Mouse (Mus musculus): ENCODE results near the gene Serpina11.

Gene Serpina11

DNA sequence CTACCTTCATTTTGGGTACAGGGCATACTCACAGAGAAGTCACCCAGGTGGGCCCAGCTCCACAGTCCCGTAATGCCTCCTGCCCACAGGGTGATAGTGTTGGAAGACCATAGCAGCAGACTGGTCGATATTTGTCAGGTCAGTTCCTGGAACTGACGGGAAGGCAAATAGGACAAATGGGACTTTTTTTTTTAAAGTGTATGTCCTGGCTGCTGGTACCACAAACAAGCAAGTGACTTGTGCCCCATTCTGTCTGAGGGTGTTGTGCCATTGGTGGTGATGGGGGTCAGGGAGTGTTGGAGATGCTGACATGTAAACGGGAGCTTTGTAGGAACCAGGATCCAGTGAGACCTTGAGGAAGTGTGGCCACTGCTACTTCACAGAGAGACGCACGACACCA is at the start of gene Serpina11:
Gene Serpina11, minus strand, starts transcription at position 101 of the 400 bp plus-strand sequence.
- no peak for DNase-seq (ENCODE audit: low spot score in 2 of 2)

DNA sequence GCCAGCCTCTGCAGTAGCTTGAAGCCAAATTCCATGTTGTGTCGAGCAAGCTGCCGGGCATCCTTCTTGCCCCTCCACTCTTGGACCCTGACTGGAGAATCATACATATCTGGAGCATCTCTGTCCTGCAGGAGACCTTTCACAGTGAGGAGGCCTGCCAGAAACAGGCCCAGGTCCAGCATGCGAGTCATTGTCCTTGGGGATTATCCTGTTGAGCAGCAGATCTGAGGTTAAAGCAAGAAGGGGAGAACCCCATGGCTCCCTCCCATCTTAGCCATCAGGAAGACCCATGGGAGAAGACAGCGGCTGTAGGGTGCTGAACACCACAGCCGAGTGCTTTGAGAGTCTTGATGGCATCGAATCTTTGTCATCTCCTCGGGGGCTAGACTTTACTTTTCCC is 48.4 kb upstream of the Serpina11 start:
- no peak for DNase-seq (ENCODE audit: low spot score in 2 of 2)

DNA sequence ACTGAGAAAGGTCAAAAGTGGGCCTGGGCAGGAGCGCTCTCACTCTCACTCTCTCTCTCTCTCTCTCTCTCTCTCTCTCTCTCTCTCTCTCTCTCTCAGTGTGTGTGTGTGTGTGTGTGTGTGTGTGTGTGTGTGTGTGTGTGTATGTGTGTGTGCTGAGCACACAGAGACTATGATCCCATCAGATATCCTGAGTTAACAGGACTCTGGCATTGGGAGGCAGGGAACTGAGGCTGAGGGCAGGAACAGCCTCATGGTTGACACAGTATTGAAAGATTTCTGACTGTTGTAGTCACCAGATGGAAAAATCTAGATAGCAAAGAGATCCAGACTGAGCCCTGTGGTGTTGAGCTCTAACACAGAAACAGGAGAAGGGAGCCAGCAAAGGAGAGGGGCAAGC is 44.0 kb upstream of the Serpina11 start:
- DNase-seq (ENCODE audit: low spot score in 2 of 2) = no peak

DNA sequence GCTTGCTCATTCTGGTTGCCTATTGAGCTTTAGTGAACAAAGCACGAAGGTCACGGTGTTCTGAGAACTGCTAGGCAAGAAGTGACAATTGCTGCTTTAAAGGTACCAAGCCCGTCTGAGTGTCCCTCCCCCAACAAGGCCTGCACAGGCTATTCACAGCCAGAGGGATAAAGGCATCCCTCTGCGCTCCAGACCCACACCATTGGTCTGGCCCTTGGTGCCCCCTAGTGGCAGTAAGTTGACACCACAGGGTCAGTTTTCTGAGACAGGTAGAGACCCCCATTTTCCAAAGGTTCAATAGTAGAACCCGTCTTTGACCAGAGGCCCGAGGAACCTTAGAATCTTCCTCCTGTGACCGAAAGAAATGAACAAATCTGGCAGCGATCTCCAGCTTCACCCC is 40.2 kb upstream of the Serpina11 start:
- no peak for DNase-seq (ENCODE audit: low spot score in 2 of 2)

DNA sequence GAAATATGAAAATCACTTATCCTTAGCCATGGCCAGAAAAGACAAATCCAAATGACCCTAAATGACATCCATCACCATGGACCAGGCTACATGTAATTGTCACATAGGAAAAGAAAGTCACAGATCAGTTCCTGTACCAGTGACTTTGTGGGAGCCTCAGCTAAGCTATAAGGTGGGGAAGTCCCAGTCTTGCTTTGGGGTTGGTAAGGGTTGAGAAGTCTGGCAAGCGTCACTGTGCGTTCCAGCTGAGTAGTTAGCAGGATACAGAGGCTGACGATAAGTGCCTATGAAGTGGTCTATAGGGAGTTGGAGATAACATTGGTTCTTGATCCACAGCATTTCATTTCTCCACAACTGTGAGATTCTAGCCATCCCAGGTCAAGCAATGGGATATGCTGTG is 25.5 kb upstream of the Serpina11 start:
- DNase-seq (ENCODE audit: low spot score in 2 of 2) = no peak

DNA sequence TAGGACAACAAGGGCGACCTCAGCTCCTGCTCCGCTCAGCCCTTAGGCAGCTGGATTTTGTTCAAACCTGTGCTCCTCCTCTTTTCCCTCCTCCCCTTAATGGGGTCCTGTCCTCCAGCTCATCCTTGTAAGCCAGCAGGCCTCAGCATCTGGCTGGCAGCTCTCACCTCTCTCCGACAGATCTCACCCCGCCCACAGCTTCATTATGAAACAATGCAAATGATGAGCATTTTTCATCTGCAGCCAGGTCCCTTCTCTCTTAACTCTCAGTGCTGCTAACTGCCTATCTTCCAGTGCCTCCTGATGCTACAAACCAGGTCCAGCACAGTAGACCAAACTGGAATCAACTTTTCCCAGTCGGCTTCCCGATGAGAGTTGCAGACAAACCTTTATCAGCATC is 23.9 kb upstream of the Serpina11 start, which contains the start of gene Serpina9:
Gene Serpina9, minus strand, starts transcription at position 136 of the 400 bp plus-strand sequence.
- DNase-seq (ENCODE audit: low spot score in 2 of 2) = no peak

DNA sequence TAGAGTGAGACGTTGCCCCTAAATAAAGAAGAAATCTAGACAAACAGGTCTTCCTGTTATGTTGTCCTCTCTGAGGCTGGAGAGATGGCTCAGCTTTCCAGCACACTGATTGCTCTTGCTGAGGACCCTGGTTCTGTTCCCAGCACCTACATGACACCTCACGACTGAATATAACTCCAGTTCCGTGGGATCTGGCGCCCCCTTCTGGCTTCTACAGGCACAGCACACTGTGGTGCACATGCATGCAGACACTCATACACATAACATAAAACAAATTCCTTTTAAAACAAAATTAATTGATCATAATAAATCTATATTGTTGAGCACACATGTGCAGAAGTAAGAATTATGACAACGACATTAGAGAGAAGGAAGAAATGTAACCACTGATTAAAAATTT is 14.9 kb upstream of the Serpina11 start:
- DNase-seq (ENCODE audit: low spot score in 2 of 2) = no peak

DNA sequence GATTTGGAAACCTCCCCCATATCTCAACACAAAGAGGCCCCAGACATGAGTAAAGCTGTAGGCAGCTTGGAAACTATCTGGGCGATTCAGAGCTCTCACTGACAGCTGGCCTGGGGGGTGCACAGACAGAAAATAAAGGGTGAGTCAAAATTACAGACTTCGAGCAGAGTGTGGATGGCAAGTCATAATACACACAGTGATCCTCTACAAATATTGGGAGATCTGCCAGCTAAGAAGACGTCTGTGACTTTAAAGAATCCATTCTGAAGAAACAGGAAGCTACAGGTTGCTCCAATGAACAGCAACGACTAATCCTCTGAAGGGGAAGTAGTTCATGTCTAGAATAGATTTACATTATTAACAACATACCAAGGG is 13.5 kb upstream of the Serpina11 start:
- DNase-seq (ENCODE audit: low spot score in 2 of 2) = no peak

DNA sequence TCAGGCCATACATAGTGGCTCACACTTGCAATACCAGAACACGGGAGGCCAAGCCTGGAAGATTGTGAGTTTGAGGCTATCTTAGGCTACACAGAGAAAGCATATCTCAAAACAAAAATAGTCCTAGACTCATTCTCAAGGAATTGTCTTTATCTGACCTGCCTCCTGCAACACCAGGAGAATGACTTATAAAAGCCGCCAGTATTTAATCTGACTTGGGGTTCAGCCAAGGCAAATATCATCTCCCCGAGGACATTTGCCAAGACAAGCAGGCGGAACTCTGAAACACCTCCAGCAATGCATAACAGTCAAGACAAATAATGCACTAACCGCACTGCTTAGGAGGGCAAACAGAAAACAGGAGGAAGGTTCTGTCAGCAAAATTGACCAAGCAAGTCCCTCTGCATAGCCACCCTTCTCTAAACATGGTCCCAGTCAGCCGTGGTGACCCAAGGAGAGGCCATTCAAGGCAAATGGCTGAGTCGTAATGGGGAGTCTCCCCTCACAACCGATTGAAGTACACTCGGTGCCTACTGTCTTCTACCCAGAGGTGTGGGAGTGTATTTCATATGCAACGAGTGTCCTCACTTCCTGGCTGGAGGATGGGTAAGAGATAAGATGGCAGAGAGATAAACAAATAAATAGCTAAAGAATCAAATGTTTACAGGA is 12.9 kb upstream of the Serpina11 start:
- DNase-seq (ENCODE audit: low spot score in 2 of 2) = no peak

DNA sequence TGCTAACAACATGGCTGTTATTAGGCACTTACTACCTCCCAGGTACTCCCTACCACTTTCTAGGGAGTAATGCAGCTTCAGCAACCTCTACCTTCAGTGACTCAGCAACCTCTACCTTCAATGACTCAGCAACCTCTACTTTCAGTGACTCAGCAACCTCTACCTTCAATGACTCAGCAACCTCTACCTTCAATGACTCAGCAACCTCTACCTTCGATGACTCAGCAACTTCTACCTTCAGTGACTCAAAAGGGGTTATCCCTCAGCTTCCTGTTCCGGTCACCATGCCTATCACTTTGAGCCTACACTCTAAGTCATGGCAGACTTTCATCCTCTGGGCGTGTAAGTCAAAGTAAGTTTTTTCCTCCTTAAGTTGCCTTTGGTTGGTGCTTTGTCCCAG is 10.8 kb upstream of the Serpina11 start:
- no peak for DNase-seq (ENCODE audit: low spot score in 2 of 2)

DNA sequence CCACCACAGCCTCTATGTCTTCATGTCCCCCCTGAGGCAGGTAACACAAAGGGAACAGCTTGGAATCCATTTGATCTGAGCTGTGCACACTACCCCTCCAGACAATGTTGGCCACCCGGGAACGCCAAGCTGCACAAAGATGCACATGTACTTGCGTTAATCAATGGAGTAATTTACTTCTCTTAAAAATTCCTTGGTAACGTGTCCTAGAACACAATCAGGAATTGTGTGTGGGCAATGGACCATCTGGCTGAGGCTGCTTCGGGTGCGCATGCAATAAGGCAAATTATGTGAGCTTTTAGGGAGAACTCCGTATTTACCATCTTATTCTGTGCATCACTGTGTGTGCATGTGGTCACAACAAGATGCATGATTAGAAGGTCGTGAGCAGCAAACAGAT is 9.9 kb upstream of the Serpina11 start:
- peak; percentile 49 to 63 for DNase-seq (ENCODE audit: low spot score in 2 of 2)

DNA sequence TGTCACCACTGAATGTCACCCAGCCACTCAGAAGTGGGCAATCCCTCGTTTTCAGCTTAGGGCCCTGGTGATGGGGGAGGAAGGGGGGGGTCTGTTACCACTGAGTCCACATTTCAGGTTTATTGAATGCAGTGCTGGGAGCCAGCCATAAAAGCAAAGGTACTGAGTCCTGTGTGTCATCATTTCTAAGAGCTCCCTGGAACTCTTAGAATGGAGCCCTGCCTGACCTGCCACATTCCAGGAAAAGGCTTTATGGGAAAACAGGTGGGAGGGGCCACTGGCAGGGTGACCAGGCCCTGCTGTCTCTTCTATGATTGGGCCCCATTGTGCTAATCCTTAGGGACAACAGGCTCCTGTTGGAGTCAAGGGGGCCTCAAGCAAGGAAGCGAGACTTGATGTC is 6.8 kb upstream of the Serpina11 start:
- no peak for DNase-seq (ENCODE audit: low spot score in 2 of 2)

DNA sequence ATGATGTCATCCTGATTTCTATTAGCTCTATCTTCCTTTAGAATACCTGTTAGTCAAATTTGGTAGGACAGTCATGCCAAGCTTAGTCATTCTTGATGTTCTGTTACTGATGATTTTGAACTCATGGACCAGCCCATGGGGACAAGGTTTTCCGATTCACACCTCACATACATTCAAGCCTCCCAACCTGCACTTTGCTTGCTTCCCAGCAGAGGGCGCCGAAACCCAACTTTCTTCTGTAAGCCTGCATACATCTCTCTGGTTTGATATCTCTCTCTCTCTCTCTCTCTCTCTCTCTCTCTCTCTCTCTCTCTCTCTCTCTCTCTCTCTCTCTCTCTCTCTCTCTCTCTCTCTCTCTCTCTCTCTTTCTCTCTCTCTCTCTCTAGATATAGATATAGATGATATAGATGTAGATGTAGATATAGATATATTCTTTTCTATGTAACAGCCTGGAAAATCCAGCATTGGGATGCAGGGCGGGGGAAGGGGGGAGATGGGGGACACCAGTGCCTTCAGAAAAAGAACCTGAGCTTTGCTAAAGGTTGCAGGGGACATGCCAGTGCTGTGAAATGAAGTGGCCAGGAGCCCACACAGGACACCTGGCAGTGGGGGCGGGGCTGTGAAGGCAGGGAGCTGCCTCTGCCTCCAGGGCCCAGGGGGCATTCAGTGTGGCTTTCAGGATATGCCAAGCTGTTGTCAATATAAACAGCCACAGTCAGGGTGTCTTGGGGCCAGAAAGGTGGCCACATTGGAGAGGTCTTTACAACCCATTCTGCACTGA is 5.7 kb upstream of the Serpina11 start:
- DNase-seq (ENCODE audit: low spot score in 2 of 2) = peak; percentile 87 to 88

DNA sequence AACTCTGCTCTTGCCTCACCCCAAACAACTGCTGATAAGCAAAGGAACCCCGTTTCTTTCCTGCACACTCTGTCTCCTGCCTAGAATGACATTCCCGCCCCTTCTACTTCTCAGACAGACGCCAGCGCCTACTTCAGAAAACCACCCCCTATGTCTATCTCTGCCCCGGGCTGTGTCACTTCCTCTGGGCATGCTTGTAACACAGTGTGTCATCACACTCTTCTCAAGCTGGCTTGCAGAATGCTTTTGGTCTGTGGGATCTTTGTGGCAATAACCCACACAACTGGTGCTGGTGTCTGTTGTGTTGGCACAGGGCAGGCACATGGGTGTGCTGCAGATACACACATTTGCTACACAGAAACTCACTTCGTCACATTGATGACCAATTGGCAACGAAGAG is 3.2 kb upstream of the Serpina11 start:
- no peak for DNase-seq (ENCODE audit: low spot score in 2 of 2)

DNA sequence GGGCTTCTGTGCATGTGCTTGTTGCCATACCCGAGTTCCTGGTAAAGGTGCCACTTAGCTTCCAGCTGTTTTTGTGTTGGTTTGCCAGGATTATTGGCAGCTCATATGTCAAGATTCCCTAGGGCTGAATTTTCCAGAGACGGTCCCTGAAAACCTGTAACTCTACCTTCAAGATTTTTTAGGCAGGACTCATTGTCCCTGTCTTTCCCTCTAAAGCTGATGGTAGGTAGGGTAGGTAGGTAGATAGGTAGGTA is 316 bp downstream of the Serpina11 start:
- no peak for DNase-seq (ENCODE audit: low spot score in 2 of 2)

DNA sequence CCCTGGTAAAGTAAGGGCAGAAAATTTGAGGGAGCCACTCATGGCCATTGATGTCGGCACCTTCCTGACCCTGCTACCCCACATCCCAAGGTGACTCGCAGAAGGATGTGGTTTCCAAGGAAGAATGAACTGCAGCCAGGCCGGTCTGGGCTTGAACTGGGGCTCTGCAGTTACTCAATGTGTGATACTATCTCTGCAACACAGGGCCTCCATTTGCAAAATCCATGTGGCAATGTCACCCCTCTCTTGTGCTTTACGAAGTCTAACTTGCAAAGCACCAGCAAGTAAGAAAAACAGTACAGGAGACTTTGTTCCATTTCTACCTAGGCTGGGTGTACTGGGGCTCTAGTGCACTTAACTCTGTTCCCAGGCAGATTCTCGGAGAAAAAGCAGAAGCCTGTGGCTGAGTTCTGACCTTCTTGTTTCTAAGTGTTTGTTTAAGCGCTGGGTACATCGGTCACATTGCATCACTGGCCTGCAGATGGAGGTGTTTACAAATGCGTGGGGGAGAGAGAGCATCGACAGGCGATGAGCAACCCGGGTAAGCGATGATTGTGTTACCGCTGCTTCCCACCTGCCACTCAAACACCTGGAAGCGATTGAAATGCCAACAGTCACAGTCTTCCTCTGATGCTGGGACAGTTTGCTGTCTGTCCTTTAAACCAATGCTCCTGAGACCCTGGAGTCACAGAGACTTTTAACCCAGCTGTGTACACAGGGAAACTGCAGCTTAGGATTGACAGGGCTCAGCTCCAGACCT is 823 bp downstream of the Serpina11 start:
- no peak for DNase-seq (ENCODE audit: low spot score in 2 of 2)

DNA sequence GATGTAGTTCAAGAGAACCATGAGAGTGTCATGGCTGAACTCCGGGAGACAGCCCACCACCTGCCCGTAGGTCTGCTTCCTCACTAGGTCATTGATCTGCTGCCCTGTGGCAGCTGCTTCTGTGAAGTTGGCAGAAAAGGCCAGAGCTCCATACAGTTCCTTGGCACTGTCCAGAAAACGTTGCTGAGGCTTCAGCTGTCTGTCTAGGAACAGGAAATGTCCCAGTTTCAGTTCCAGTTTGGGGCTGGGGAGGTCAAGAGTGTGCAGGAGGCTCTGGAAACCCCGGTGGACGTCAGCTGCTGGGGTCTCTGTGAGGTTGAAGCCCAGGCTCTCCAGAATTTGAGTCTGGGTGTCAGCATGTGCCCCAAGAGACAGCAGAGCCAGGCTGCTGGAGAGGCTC is 3.9 kb downstream of the Serpina11 start:
- DNase-seq (ENCODE audit: low spot score in 2 of 2) = no peak

DNA sequence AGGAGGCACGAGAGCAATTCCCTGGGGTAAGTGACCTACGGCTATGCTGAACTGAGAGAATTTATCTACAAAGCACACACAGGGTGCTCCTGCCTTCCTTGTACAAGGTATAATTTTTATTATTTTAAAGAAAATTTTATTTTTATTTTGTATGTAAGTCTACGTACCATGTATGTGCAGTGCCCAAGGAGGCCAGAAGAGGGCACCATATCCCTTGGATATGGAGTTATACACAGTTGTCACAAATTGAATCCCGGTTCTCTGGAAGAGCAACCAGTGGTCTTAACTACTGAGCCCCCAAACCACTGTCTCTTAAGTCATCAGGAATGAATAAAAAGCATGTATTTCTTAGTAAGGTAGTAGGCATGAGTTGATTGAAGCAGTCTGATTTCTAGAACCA is 4.8 kb downstream of the Serpina11 start:
- DNase-seq (ENCODE audit: low spot score in 2 of 2) = peak in 1 of 2 experiments; percentile 72

DNA sequence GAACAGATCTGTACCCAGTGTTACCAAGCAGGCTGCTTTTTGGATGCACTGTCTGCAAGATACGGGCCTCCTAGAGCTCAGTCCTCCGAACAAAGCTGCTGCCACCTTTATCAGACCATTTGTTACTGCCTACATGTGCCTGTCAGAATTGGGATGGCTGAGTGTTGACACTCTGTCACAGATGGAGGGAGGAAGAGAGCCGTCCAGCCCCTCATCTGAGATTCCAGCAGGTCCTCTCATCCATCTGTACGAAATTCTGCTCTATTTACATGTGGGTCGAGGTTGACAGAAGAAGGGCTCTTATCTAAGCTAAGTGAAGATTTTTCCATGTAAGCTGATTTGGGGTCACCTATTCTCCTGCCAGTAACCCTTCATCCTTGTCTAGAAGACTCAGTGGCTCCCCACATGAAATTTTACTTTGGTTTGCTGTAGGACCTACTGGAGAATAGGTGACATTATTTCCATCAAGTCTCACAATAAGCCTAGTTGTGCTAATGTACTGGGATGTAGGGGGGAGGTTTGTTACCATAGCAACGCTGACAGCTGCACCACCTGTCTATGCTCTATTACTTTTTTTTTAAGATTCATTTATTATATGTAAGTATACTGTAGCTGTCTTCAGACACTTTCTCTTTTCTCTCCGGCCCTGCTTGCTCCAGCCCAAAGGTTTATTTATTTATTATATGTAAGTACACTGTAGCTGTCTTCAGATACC is 8.0 kb downstream of the Serpina11 start:
- DNase-seq (ENCODE audit: low spot score in 2 of 2) = no peak

DNA sequence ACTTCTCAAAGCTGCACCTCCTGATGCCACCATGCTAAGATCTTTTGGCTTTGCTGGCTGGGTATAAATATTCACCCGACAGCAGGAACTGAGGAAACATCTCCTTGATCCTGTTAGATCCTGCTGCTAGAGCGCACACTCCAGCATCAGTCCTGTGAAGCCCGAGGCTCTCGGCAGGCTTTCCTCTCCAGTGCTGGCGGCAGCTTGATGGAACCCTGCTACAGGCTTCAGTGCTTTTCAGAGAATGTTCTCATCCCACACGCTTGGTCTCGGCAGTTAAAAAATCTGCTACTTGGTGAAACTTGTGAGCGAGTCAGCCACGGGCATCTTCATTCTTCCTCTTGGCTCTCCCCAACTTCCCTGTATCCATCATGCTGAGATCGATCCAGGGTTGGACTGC is 11.5 kb downstream of the Serpina11 start:
- DNase-seq (ENCODE audit: low spot score in 2 of 2) = no peak

DNA sequence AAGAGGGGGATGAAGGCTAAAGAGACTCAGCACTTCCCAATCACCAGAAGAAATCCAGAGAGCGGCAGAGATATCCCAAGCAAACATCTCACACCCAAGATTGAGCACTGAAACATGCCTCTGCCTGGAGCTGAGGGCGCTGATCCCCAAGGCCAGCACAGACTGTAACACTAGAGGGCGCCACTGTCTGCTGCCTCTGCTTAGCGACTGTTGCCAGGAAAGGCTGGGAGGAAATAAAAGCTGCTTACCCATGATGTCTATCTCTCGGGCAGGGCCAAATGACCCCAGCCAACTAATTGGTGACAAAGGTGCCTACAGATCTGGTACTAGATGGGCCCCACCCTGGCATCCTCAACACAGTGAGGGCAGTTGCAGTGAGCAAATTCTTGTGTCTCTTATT is 11.9 kb downstream of the Serpina11 start:
- DNase-seq (ENCODE audit: low spot score in 2 of 2) = no peak

DNA sequence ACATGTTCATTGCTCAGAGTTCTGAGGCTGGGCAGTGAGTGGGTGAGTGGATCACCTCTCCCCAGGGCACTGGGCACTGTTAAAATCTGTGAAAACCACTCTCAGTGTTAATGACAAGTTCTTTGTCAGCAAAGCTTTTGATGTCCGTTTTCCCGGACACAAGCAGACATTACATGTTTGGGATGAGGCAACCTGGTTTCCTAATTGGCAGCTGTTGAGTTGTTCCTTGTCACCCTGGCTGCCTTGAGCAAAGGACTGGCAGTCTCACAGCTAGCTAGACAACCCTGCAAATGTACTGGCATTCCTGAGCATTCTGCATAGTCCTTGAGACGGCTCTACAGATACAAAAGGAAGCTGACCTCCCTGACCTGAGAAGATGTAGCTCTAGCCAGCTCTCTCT is 12.7 kb downstream of the Serpina11 start:
- no peak for DNase-seq (ENCODE audit: low spot score in 2 of 2)

All from right cerebral cortex, postnatal 10 days (tissue).